Mouse (Mus musculus): Measurements from ENCODE around the gene Trim47.

Trim47 gene

DNA sequence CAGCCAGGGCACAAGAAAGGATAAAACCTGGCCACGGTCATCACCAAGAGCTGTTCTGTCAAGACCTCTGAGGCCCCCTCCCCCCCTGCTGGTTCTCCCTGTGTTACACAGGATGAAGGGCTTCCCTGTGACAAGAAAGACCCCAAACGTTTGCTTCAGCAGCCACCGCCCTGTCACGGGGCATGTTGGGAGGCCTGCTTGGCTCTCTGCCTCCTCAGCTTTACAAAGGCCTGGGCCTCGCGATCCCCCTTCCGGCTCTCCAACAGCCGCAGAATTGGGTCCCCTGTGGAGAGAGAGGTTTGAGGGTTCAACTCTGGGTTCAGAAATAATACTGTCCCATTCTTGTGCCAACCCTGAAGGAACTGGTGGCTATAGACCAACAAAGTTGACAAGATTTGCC lies 64.5 kb downstream of the Trim47 start:
- DNase-seq (ENCODE audit: low spot score), result no peak

DNA sequence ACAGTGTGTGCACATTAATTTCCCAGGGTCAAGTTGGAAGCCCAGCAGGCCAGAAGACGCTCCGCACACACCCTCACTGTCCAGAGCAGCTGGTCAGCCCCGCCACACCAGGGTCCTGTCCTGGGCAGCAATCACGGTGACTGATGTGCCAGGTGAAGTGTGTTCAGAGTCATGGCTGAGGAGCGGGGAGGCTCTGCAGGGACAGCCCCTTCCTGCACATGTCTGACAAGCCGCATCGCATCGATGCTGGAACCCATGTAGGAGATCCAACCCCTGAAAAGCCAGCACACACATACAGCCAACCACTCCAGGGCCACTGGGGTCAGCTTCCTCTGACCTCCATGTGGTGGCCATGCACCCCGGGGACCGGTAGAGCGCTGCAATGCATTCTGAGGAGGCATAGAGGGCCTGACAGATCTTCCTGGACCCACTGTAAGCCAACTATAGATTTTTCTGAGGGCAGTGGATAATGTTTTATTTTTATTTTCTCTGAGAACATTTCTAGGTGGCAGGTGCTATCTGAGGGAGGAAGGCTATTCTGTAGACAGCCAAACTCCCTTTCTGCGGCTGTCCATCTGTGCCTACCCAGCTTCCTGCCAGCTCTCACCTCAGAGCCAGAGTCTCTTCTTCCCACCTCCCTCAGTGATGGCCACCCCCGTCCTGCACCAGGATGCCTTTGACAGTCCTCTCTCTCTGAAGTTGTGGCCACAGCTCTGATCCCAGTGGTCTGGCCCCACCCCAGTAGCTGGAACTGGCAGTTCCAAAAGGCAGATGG lies 65.2 kb downstream of the Trim47 start:
- no peak for DNase-seq (ENCODE audit: low spot score)

- no peak for DNase-seq (ENCODE audit: low spot score)
Observed at GRCm38 (mm10) chr11:116060596-116060995, 66.4 kb downstream of the Trim47 start.

- no peak for DNase-seq (ENCODE audit: low spot score)
Observed at GRCm38 (mm10) chr11:116059691-116060025, 67.4 kb downstream of the Trim47 start.

GRCm38 (mm10) chr11:116058868-116059690 lies 67.9 kb downstream of the Trim47 start:
- DNase-seq (ENCODE audit: low spot score), result no peak

DNA sequence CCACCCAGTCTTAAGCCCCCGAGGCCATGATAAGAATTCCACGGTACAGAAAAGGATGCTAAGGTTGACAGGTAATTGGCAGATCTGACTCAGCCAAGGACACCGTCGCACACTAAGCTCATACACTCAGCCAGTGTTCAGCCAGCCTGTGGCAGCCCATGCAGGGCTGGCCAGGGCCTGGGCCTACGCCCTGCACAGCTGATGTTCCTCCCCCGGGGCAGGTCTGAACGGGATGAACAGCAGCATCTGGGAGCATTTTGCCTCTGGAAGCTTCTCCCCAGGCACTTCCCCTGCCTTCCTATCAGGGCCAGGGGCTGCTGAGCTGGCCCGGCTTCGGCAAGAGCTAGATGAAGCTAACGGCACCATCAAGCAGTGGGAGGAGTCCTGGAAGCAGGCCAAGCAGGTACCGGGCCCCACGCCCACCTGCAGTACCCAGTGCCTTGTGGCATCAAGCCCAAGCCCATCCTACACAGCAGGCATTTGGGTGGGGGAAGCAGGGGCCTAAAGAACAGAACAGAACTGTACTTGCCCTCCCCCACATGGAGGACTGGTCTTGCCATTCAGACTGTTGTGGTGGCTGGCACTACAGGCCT lies 68.9 kb downstream of the Trim47 start:
- DNase-seq (ENCODE audit: low spot score), result peak; percentile 61

DNA sequence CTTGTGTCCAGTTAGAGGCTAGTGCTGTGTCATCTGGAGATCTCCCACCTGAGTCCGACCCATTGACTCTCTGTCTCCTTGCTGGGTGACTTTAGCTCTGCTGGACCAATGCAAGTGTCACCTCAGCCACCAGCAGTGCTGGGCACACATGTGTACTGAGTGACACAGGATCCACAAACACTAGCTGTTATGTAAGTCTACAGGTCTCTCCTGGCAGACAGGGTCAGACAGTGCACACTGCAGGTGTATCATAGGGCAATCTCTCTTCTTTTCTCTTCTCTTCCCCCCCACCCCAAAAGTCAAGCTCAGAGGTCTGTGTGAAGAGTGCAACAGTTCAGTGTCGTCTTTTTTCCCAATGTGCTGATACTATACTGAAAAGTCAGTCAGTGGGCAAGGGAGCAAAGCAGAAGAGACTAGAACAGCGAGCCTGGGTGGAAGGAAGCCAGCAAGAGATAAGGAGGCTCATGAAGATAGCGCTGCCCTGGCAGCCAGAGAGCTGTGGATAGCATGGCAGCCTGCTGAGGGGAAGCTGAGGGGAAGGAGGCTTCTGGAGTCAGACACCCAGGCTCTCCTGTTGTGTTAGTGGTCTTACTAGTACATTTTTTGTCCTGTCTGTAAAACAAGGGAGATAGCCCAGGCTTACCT lies 69.7 kb downstream of the Trim47 start:
- no peak for DNase-seq (ENCODE audit: low spot score)

DNA sequence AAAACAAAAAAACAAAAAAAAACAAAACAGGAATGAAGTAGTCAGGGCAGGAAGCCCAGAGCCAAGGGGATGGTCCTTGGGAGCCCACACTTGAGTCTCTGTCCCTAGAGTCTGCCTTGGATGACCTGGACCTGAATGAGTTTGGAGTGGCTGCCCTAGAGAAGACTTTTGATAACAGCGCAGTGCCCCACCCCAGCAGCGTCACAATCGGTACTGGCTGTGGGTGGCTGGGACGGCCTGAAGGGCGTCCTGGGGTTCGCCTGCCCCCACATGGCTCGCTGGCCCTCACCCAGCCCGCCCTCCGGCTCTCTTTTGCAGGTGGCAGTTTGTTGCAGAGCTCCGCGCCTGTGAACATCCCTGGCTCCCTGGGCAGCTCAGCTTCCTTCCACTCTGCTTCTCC lies 71.1 kb downstream of the Trim47 start:
- no peak for DNase-seq (ENCODE audit: low spot score)

Data from MN1 (cell line).